Mouse (Mus musculus): ENCODE results near the gene Sync. TPM values are rescaled to one million over a fixed set of nuclear protein-coding genes. Genes with fewer than 3 reads are reported as not detected.

Gene Sync
- polyA plus RNA-seq, 1 experiment from 2014 or later = 1.9 TPM

DNA sequence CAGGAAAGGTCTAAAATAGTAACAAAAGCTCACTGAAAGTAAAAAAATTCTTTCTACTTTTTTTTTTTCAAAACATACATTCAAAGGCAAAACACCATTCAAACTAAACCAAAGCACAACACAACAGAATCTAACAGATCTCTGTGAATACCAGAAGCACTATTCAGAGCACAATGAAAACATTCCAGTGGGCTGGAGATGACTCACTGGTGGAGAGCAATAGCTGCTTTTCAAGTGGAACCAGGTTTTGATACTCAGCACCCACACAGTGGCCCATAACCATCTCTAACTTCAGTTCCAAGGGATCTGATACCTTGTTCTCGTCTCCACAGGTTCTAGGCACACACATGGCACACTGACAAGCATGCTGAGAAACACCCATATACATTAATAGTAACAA, 37.3 kb downstream of the Sync start:
- no peak overlapping the region for H3K27ac ChIP-seq
- no peak overlapping the region for H3K9ac ChIP-seq
- no peaks in the 10 kb centered on the region for H3K4me1 ChIP-seq
- H3K4me3 ChIP-seq = no peak overlapping the region
- 89% methylated on average over 1 of the region's 1 CpGs for WGBS
- H3K9me3 ChIP-seq = no peaks in the 10 kb centered on the region
- ATAC-seq (ENCODE audit: low FRiP score, low read depth) = no peak
- no peak overlapping the region for H3K4me2 ChIP-seq (replicated peaks)
- H3K27me3 ChIP-seq (replicated peaks) = no peaks in the 10 kb centered on the region
- H3K36me3 ChIP-seq = peaks cover 75% of the 10 kb centered on the region

GRCm38 (mm10) chr4:129326191-129326590, 38.8 kb downstream of the Sync start:
- H3K27ac ChIP-seq = no peak overlapping the region
- H3K4me3 ChIP-seq = no peak overlapping the region
- H3K36me3 ChIP-seq = peaks cover 64% of the 10 kb centered on the region
- 89% methylated on average over 1 of the region's 1 CpGs for WGBS
- ATAC-seq (ENCODE audit: low FRiP score, low read depth) = no peak
- H3K9me3 ChIP-seq = no peaks in the 10 kb centered on the region
- 0 out of 2 replicates have a peak, but pooled peaks cover 1% of the 10 kb centered on the region for H3K4me1 ChIP-seq
- H3K27me3 ChIP-seq (replicated peaks) = no peaks in the 10 kb centered on the region
- no peak overlapping the region for H3K9ac ChIP-seq
- no peak overlapping the region for H3K4me2 ChIP-seq (replicated peaks)

DNA sequence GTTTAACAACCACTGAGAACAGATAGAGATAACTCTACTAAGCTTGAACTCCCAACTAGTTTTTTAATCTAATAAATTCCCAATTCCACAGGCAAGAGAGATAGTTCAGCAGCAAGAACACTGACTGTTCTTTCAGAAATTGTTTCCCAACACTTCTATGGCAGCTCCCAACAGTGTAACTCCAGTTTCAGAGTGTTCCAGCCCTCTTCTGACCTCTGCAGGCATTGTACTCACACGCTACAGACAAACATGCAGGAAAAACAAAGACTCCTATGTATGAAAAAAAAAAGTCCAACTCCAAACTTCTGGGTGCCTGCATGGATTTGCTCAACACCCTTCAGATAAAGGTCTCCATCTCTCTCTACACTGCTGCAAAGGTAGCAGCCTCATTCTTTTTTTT, 45.4 kb downstream of the Sync start:
- Histone ChIP-seq H3K4me1 (peaks cover 35% of the 10 kb centered on the region), H3K36me3 (peaks cover 36% of the 10 kb centered on the region), H3K9ac (no peak overlapping the region)

DNA sequence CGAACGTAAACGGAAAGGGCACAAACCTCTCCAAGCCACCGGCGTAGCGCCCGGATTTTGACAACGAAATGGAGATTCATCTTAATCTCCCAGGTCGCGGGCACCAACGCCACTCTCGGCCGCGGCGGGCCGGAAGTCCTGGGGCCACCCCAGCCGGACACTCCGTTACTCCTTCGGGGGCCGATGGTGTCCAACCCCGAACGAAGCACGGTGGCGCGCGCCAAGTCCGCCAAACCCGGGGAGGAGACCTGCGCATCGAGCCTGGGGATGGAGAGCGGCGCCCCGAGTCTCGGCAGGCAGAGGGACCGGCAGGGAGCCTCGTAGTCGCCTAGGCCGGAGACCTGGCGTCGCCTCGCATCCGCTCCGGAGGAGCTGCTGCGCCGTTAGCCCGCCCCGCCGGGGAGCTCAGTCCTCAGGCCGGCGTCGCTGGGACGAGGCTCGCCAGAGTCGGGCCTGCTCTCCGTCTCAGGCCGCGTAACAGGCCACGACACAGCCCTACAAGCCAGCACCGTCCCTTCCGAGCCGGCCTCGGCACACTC, 47.3 kb downstream of the Sync start:
- Histone ChIP-seq H3K4me1 (peaks cover 35% of the 10 kb centered on the region), H3K27me3 (replicated peaks) (no peaks in the 10 kb centered on the region), H3K36me3 (peaks cover 20% of the 10 kb centered on the region), H3K9me3 (no peaks in the 10 kb centered on the region), H3K4me2 (replicated peaks) (peak overlapping the region; percentile 86), H3K4me3 (peak overlapping the region; percentile 96), H3K27ac (peak overlapping the region; percentile 92), H3K9ac (peak overlapping the region; percentile 94)
- ATAC-seq (ENCODE audit: low FRiP score, low read depth) = peak; percentile 51
- WGBS = under 1% methylated on average over 62 of the region's 62 CpGs

More for the DNA sequence above, 45.4 kb downstream of the Sync start:
- H3K27ac ChIP-seq = no peak overlapping the region
- H3K4me2 ChIP-seq (replicated peaks) = peak overlapping the region; percentile 86
- H3K9me3 ChIP-seq = no peaks in the 10 kb centered on the region
- H3K27me3 ChIP-seq (replicated peaks) = no peaks in the 10 kb centered on the region
- no peak overlapping the region for H3K4me3 ChIP-seq
- no peak for ATAC-seq (ENCODE audit: low FRiP score, low read depth)
- whole genome bisulfite sequencing = 54% methylated on average over 1 of the region's 1 CpGs

DNA sequence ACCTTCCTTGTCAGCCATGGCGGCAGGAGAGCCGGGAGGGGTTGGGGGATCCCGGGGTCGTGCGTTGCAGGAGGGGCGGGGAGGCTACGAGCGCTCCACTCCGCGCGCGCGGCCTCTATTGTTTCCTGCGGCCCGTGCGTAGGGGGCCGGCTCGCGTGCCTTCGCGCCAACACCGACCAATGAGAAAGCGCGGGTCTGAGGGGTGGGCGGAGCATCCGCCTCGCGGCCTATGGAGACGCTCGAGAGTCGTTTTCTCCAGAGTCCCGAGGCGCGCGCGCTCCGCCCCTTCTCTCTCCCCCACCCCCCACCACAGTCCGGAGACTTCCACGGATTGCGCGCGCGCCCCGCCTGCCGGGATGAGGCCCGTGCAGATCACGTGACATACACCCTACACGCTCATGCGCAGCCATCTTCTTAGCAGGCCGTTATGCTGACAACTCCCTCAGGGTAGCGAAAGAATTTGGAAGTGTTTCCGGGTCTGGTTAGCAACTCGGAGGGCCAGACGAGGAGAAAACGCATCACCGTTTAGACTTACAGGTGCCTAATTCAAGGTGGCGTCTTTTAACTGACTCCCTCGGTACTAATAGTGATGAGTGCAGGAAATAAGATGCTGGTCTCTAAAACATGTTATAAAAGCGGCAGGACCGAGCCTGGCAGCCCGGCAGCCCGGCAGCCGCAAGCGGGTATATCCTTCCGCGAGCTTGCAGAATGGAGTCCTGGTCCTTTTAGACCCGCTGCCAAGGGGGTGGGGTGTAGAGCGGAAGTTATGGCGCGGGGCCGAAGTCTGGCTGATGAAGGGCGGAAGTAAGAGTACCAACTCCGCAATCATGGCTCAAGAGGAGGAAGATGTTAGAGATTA, 48.0 kb downstream of the Sync start, which contains the start of the genes Rbbp4 and Zbtb8os:
Gene Rbbp4 (minus strand): TSS at position 155 of the 859 bp plus-strand sequence.
Gene Zbtb8os (plus strand): TSS at position 480 of the 859 bp plus-strand sequence.
- Histone ChIP-seq H3K9ac (peak within 1 kb of the TSS; percentile 94), H3K4me2 (replicated peaks) (peak within 1 kb of the TSS; percentile 86), H3K36me3 (peaks cover 19% of the 10 kb centered on the region), H3K4me3 (peak within 1 kb of the TSS; percentile 96), H3K27me3 (replicated peaks) (no peaks in the 10 kb centered on the region), H3K9me3 (no peaks in the 10 kb centered on the region), H3K27ac (peak within 1 kb of the TSS; percentile 95), H3K4me1 (peaks cover 35% of the 10 kb centered on the region)
- WGBS = under 1% methylated on average over 73 of the region's 73 CpGs
- peak; percentile 99 for ATAC-seq (ENCODE audit: low FRiP score, low read depth)

GRCm38 (mm10) chr4:129336291-129336690, 48.9 kb downstream of the Sync start:
- peak overlapping the region; percentile 86 for H3K4me2 ChIP-seq (replicated peaks)
- H3K27ac ChIP-seq = peak overlapping the region; percentile 95
- H3K9ac ChIP-seq = peak overlapping the region; percentile 65; the same call in 1 of the 2 replicates
- no peaks in the 10 kb centered on the region for H3K27me3 ChIP-seq (replicated peaks)
- H3K9me3 ChIP-seq = no peaks in the 10 kb centered on the region
- H3K36me3 ChIP-seq = peaks cover 16% of the 10 kb centered on the region
- WGBS = 54% methylated on average over 14 of the region's 14 CpGs
- peak overlapping the region; percentile 96 for H3K4me3 ChIP-seq
- peaks cover 33% of the 10 kb centered on the region for H3K4me1 ChIP-seq
- no peak for ATAC-seq (ENCODE audit: low FRiP score, low read depth)

DNA sequence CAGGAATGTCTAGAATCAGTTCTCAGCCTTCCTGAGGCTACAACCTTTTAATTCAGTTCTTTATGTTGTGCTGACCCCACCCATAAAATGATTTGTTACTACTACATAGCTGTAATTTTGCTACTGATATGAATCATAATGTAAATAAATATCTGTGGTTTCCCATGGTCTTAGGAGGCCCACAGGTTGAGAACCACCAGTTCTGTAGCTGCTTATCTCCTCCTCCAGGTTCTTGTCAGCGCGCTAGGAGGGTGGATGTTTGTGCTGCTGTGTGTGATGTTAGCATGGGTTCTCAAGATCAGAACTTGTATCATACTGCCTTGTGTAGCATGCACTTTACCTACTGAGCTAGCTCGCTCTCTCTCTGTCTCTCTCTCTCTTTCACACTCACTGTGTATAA, 52.3 kb downstream of the Sync start:
- H3K9ac ChIP-seq = no peak overlapping the region
- H3K27ac ChIP-seq = no peak overlapping the region
- H3K9me3 ChIP-seq = no peaks in the 10 kb centered on the region
- H3K36me3 ChIP-seq = peaks cover 26% of the 10 kb centered on the region
- no peak for ATAC-seq (ENCODE audit: low FRiP score, low read depth)
- H3K4me3 ChIP-seq = no peak overlapping the region
- H3K4me1 ChIP-seq = peaks cover 5% of the 10 kb centered on the region; the same call in 1 of the 2 replicates
- 94% methylated on average over 3 of the region's 3 CpGs for WGBS
- no peaks in the 10 kb centered on the region for H3K27me3 ChIP-seq (replicated peaks)
- no peak overlapping the region for H3K4me2 ChIP-seq (replicated peaks)

DNA sequence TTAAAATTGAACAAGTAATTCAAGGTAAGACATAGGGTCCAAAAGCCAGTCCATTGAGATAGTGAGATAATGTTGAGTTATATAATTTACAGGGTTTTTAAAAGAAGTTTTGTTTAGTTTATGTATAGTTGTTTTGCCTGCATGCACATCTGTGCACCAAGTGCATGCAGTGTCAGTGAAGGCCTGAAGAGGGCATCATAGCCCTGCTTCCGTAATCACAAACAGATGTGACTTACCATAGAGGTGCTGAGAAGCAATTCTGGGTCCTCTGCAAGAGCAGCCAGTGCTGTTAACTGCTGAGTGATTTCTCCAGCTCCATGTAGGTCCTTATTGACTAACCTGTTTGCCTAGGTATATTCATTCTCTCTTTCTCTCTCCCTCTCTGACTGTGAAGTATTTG, 54.5 kb downstream of the Sync start:
- no peak overlapping the region for H3K4me3 ChIP-seq
- H3K27me3 ChIP-seq (replicated peaks) = no peaks in the 10 kb centered on the region
- no peak overlapping the region for H3K9ac ChIP-seq
- H3K4me2 ChIP-seq (replicated peaks) = no peak overlapping the region
- WGBS = 90% methylated on average over 1 of the region's 1 CpGs
- H3K9me3 ChIP-seq = no peaks in the 10 kb centered on the region
- H3K36me3 ChIP-seq = peaks cover 37% of the 10 kb centered on the region
- ATAC-seq (ENCODE audit: low FRiP score, low read depth) = no peak
- no peaks in the 10 kb centered on the region for H3K4me1 ChIP-seq
- no peak overlapping the region for H3K27ac ChIP-seq

GRCm38 (mm10) chr4:129342705-129343104, 55.3 kb downstream of the Sync start:
- ATAC-seq (ENCODE audit: low FRiP score, low read depth) = no peak
- peaks cover 37% of the 10 kb centered on the region for H3K36me3 ChIP-seq
- WGBS = 85% methylated on average over 2 of the region's 2 CpGs
- H3K4me3 ChIP-seq = no peak overlapping the region
- H3K4me2 ChIP-seq (replicated peaks) = no peak overlapping the region
- H3K9ac ChIP-seq = no peak overlapping the region
- no peak overlapping the region for H3K27ac ChIP-seq
- no peaks in the 10 kb centered on the region for H3K9me3 ChIP-seq
- no peaks in the 10 kb centered on the region for H3K4me1 ChIP-seq
- no peaks in the 10 kb centered on the region for H3K27me3 ChIP-seq (replicated peaks)

DNA sequence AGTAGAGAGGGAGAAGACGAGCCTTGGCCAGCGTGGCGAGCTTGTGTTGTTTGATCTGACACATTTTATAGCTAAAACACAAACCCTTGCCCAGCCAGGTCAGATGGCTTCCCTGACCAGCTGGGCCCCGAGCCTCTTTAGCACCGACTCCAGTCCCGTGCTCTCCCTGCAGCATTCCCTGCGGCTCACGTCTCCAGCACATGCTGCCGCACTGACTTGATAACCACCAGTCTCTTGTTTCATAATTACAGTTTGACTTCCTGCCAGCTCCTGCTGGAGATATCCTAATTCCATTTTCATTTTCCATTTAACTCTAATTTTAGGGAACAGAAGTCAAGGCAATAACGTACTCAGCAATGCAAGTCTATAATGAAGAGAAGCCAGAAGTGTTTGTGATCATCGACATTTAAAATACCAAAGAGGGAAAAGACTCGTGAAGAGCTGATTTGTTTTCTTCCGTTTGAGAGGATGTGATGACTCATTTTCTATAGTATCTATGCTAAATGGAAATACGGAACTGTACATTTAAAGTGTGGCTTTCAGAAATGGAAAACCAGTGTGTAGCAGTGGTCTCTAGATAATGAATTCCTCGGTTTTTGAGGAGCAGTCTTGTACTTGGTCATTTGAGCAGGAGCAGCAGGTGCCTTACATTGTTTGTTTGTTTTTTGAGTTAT, 59.2 kb downstream of the Sync start:
- no peaks in the 10 kb centered on the region for H3K4me1 ChIP-seq
- WGBS = 89% methylated on average over 15 of the region's 15 CpGs
- H3K9me3 ChIP-seq = no peaks in the 10 kb centered on the region
- no peak overlapping the region for H3K27ac ChIP-seq
- peaks cover 37% of the 10 kb centered on the region for H3K36me3 ChIP-seq
- H3K27me3 ChIP-seq (replicated peaks) = no peaks in the 10 kb centered on the region
- no peak overlapping the region for H3K9ac ChIP-seq
- H3K4me2 ChIP-seq (replicated peaks) = no peak overlapping the region
- no peak overlapping the region for H3K4me3 ChIP-seq
- no peak for ATAC-seq (ENCODE audit: low FRiP score, low read depth)

DNA sequence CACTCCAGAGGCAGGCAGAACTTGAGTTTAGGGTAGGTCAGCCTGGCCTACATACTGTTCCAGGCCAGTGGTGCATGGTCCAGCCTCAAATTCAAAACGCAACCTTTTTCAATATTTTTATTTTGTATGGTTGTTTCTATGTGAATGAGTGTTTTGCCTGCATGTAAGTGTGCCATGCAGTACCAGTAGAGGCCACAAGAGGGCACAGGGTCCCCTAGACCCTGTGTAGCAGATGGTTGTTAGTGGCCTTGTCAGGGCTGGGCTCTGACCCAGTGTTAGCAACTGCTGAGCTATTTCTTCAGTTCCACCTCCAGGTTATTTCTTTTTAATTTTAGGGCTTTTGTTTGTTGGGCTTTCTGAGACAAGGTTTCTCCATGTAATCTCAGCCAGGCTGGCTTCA, 63.2 kb downstream of the Sync start:
- Histone ChIP-seq H3K4me2 (replicated peaks) (no peak overlapping the region), H3K27me3 (replicated peaks) (no peaks in the 10 kb centered on the region), H3K4me3 (no peak overlapping the region), H3K36me3 (peaks cover 29% of the 10 kb centered on the region), H3K9me3 (no peaks in the 10 kb centered on the region), H3K27ac (no peak overlapping the region), H3K9ac (no peak overlapping the region), H3K4me1 (no peaks in the 10 kb centered on the region)
- WGBS = 14% methylated on average over 1 of the region's 1 CpGs
- ATAC-seq (ENCODE audit: low FRiP score, low read depth) = peak; percentile 53; the same call in 1 of the 2 replicates

- peaks cover 30% of the 10 kb centered on the region for H3K36me3 ChIP-seq
- no peaks in the 10 kb centered on the region for H3K27me3 ChIP-seq (replicated peaks)
- no peak overlapping the region; the same call in 1 of the 2 replicates for H3K9ac ChIP-seq
- no peak overlapping the region for H3K4me2 ChIP-seq (replicated peaks)
- no peak; the same call in 1 of the 2 replicates for ATAC-seq (ENCODE audit: low FRiP score, low read depth)
- H3K4me3 ChIP-seq = no peak overlapping the region
- WGBS = 76% methylated on average over 6 of the region's 6 CpGs
- H3K27ac ChIP-seq = no peak overlapping the region
- no peaks in the 10 kb centered on the region for H3K9me3 ChIP-seq
- H3K4me1 ChIP-seq = no peaks in the 10 kb centered on the region
Measured at GRCm38 (mm10) chr4:129351111-129351510, 63.7 kb downstream of the Sync start.
